Mouse (Mus musculus) brain, embryonic 14.5 days (tissue): ENCODE data around the gene Acot11.

Experiments used
- CTCF ChIP-seq: fragments of 200-500 bp; IDR thresholded peaks from 2 replicates; pipeline ENCODE4 v1.5.1; 2012; ENCODE audit warnings: inconsistent platforms, mild to moderate bottlenecking, moderate library complexity, borderline replicate concordance; ENCODE audit not compliant: insufficient read depth, insufficient read length; ENCODE audit errors: extremely low read depth
- POLR2A ChIP-seq: fragments of 200-500 bp; IDR thresholded peaks from 2 replicates; pipeline ENCODE4 v1.6.1; 2012; ENCODE audit warnings: mild to moderate bottlenecking, inconsistent platforms, borderline replicate concordance; ENCODE audit not compliant: poor library complexity, insufficient read depth, insufficient read length, severe bottlenecking; ENCODE audit errors: extremely low read depth

DNA sequence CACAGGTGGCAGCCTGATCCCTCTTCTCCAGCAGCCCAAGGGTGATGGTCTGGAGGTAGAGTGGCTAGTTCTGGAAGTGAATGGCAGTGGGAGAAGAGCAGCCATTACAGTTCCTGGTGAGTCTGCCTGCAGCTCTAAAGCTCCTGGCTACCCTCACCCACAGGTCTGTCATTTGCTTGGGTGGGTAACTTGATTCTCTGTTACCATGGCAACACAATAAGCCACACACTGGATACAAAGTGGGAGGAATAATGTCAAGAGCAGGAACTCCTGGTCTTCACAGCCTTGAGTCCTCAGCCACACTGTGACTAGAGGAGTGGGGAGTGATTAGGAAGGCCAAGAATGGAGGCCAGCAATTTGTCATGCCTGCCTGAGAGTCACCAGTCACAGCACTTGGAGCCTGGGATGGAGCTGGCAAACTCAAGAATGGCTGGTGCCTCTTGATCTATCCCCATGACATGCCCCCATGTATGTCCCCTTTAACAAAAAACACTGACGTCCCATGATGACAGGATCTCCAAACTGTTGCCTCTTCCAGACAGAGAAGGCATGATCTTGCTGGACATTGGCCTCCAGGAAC, 57.7 kb downstream of the Acot11 start:
- TF ChIP-seq CTCF = no peak
- no peak for TF ChIP-seq POLR2A
